Mouse (Mus musculus) limb, embryonic 11.5 days (tissue): ENCODE measurements at regions not wholly inside any gene's neighbourhood (a gene's known extent, or its start where the extent isn't known, plus 50 kb on each side); places are given as distances from the start of the nearest gene placed in this dataset.

Experiments
- ATAC-seq: fragments of 200-750 bp; cut with Nextera tagmentation; 2 replicates; pipeline ENCODE4 v1.8.0; 2017; ENCODE audit warnings: low read depth; ENCODE audit not compliant: insufficient number of reproducible peaks, low FRiP score, low TSS enrichment
- DNase-seq: peaks from one replicate; pipeline ENCODE4 v3.0.0-alpha.2; 2015; ENCODE audit warnings: low spot score
- H3K27ac ChIP-seq: fragments of 300-500 bp; sonication (generic); replicated peaks from 2 replicates; pipeline ENCODE4 v1.5.1; 2014; ENCODE audit warnings: low read depth, mild to moderate bottlenecking, low read length
- H3K27me3 ChIP-seq: fragments of 300-500 bp; sonication (generic); 2 replicates; pipeline ENCODE4 v1.6.1; 2014; ENCODE audit warnings: mild to moderate bottlenecking, low read length, mixed read lengths; ENCODE audit not compliant: control insufficient read depth, insufficient read depth
- H3K36me3 ChIP-seq: fragments of 300-500 bp; sonication (generic); 2 replicates; pipeline ENCODE4 v1.6.1; 2014; ENCODE audit warnings: mild to moderate bottlenecking, low read length, moderate library complexity, mixed read lengths; ENCODE audit not compliant: control insufficient read depth, insufficient read depth
- H3K4me1 ChIP-seq: fragments of 300-500 bp; sonication (generic); 2 replicates; pipeline ENCODE4 v1.6.1; 2014; ENCODE audit warnings: low read length, mixed read lengths; ENCODE audit not compliant: control insufficient read depth, insufficient read depth
- H3K4me2 ChIP-seq: fragments of 300-500 bp; sonication (generic); 2 replicates; pipeline ENCODE4 v1.6.1; 2014; ENCODE audit warnings: low read depth, mild to moderate bottlenecking, moderate library complexity; ENCODE audit not compliant: severe bottlenecking
- H3K4me3 ChIP-seq: fragments of 300-500 bp; sonication (generic); 2 replicates; pipeline ENCODE4 v1.5.1; 2014; ENCODE audit warnings: low read depth, low read length
- H3K9ac ChIP-seq: fragments of 300-500 bp; sonication (generic); 2 replicates; pipeline ENCODE4 v1.6.1; 2014; ENCODE audit warnings: mild to moderate bottlenecking, low read length
- H3K9me3 ChIP-seq: fragments of 300-500 bp; sonication (generic); 2 replicates; pipeline ENCODE4 v1.6.1; 2016; ENCODE audit warnings: low read length; ENCODE audit not compliant: control insufficient read depth
- WGBS: fragments of 180-500 bp; shearing (Covaris S2); extraction: QIAGEN DNeasy Blood & Tissue Kit; methylation state at CpG from one replicate; pipeline ENCODE4 v1.1.7; 2014; 5-methylcytosine and 5-hydroxymethylcytosine counted together

DNA sequence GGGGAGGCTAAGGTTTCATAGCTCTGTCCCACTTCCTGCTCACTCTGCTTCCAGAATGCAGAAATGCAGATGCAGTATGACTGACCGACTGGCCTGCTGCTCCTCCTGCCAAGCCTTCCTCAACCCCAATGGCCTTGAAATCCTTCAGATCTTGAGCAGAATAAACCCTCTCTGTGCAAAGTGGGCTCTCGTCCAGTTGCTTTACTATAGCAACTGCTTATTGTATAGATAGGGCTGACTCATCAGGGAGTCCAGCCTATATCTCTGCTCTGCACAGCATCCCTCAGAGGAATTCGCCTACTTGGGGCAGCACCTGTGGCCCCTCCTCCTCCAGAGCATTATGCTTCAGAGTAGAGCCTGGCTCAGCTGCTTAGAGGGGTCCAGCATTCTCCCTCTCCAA, 268.5 kb downstream of the Ccdc91 start:
- 80% methylated on average over 3 of the region's 3 CpGs for WGBS

GRCm38 (mm10) chr6:147745690-147746089, 270.1 kb downstream of the Ccdc91 start:
- Histone ChIP-seq H3K36me3 (no peaks in the 10 kb centered on the region), H3K27ac (no peak overlapping the region), H3K4me3 (no peak overlapping the region), H3K27me3 (no peaks in the 10 kb centered on the region), H3K9me3 (no peaks in the 10 kb centered on the region), H3K4me2 (no peak overlapping the region), H3K9ac (no peak overlapping the region), H3K4me1 (no peaks in the 10 kb centered on the region)
- DNase-seq = no peak
- no peak for ATAC-seq
- 57% methylated on average over 2 of the region's 2 CpGs for WGBS

More for the DNA sequence above, 268.5 kb downstream of the Ccdc91 start:
- DNase-seq (no peak), ATAC-seq (no peak)
- Histone ChIP-seq H3K4me3 (no peak overlapping the region), H3K9me3 (no peaks in the 10 kb centered on the region), H3K27ac (no peak overlapping the region), H3K4me1 (no peaks in the 10 kb centered on the region), H3K27me3 (no peaks in the 10 kb centered on the region), H3K4me2 (no peak overlapping the region), H3K9ac (no peak overlapping the region), H3K36me3 (no peaks in the 10 kb centered on the region)

- ATAC-seq (no peak), DNase-seq (no peak)
- no peaks in the 10 kb centered on the region for H3K4me1 ChIP-seq
- H3K9me3 ChIP-seq = no peaks in the 10 kb centered on the region
- H3K4me2 ChIP-seq = no peak overlapping the region
- no peak overlapping the region for H3K4me3 ChIP-seq
- H3K27ac ChIP-seq = no peak overlapping the region
- no peaks in the 10 kb centered on the region for H3K27me3 ChIP-seq
- no peak overlapping the region for H3K9ac ChIP-seq
- H3K36me3 ChIP-seq = no peaks in the 10 kb centered on the region
Measured at GRCm38 (mm10) chr6:147747945-147748344, 272.3 kb downstream of the Ccdc91 start.

GRCm38 (mm10) chr6:147752301-147752700, 276.7 kb downstream of the Ccdc91 start:
- no peaks in the 10 kb centered on the region for H3K27me3 ChIP-seq
- ATAC-seq (no peak), DNase-seq (no peak)
- no peak overlapping the region for H3K27ac ChIP-seq
- no peak overlapping the region for H3K9ac ChIP-seq
- WGBS = 74% methylated on average over 2 of the region's 2 CpGs
- no peak overlapping the region for H3K4me2 ChIP-seq
- H3K4me3 ChIP-seq = no peak overlapping the region
- no peaks in the 10 kb centered on the region for H3K9me3 ChIP-seq
- peaks cover 6% of the 10 kb centered on the region; the same call in 1 of the 2 replicates for H3K4me1 ChIP-seq
- H3K36me3 ChIP-seq = no peaks in the 10 kb centered on the region

GRCm38 (mm10) chr6:147753828-147754227, 278.2 kb downstream of the Ccdc91 start:
- no peaks in the 10 kb centered on the region for H3K36me3 ChIP-seq
- DNase-seq (no peak), ATAC-seq (no peak)
- no peak overlapping the region for H3K4me2 ChIP-seq
- no peaks in the 10 kb centered on the region for H3K27me3 ChIP-seq
- H3K9me3 ChIP-seq = no peaks in the 10 kb centered on the region
- H3K9ac ChIP-seq = no peak overlapping the region
- H3K27ac ChIP-seq = no peak overlapping the region
- WGBS = 53% methylated on average over 2 of the region's 2 CpGs
- H3K4me3 ChIP-seq = no peak overlapping the region
- H3K4me1 ChIP-seq = peaks cover 6% of the 10 kb centered on the region; the same call in 1 of the 2 replicates

DNA sequence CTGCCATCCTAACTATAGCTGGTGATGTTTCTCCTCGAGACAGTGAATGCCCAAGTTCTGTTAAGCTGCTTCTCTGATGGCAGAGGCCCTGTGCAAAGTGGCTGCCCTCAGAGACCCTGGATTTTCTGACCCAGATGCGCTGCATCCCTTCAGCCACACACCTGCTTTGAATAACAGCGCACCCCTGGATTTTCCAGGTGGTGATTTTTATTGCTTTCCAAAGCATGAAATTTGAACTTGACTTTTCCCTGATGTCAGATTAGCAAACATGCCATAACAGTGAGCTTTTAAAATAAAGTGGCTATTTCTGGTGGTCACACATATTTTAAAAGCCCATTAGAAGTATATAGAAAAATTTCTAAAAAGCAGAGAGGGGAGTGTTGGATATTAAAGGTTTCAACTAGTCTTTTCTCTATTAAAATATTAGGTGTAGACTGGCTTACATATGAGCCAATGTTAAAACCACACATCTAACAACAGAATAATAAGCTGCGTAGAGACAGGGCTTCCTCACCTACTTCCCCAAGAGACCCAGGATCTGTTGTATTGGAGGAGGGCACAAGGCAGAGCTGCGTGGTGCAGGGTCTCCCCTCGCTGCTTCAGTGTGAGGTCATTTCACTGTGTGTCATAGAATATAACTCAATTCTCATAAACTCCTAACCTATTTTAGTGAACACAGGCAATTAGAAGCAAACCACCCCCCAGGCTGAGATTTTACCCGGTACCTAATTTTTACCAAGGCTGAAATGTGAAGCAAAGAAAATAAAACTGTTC, 280.3 kb downstream of the Ccdc91 start:
- H3K4me2 ChIP-seq = no peak overlapping the region
- peaks cover 6% of the 10 kb centered on the region; the same call in 1 of the 2 replicates for H3K4me1 ChIP-seq
- H3K4me3 ChIP-seq = no peak overlapping the region
- no peaks in the 10 kb centered on the region for H3K9me3 ChIP-seq
- no peak overlapping the region for H3K27ac ChIP-seq
- DNase-seq = peak; percentile 33
- WGBS = 44% methylated on average over 7 of the region's 7 CpGs
- no peaks in the 10 kb centered on the region for H3K36me3 ChIP-seq
- ATAC-seq = peak; percentile 14; the same call in 1 of the 2 replicates
- H3K27me3 ChIP-seq = no peaks in the 10 kb centered on the region
- no peak overlapping the region for H3K9ac ChIP-seq

GRCm38 (mm10) chr6:147759485-147759884, 283.9 kb downstream of the Ccdc91 start:
- H3K36me3 ChIP-seq = no peaks in the 10 kb centered on the region
- H3K4me1 ChIP-seq = peaks cover 6% of the 10 kb centered on the region; the same call in 1 of the 2 replicates
- WGBS = 87% methylated on average over 7 of the region's 7 CpGs
- H3K4me2 ChIP-seq = no peak overlapping the region
- no peaks in the 10 kb centered on the region for H3K9me3 ChIP-seq
- no peak overlapping the region for H3K9ac ChIP-seq
- ATAC-seq = no peak
- H3K27me3 ChIP-seq = no peaks in the 10 kb centered on the region
- no peak for DNase-seq
- no peak overlapping the region for H3K4me3 ChIP-seq
- H3K27ac ChIP-seq = no peak overlapping the region

DNA sequence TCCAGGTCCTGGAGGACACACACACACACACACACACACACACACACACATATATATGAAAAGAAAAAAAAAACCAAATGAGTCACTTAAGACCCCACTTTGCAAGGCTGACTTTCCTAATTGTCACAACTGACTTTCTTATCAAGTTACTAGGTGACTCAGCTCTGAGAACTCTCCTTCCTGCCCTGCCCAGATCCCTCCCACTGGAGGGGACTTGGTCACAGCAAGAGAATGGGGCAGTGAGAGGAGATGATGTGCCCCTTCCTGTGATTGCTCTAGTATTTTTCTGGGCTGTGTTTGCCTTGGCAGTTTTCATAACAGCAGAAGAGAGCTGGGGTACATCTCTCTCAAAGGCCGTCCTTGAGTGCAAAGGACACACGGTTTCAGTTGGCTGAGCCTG, 284.5 kb downstream of the Ccdc91 start:
- ATAC-seq (no peak), DNase-seq (no peak)
- H3K4me2 ChIP-seq = no peak overlapping the region
- H3K9ac ChIP-seq = no peak overlapping the region
- H3K4me1 ChIP-seq = peaks cover 6% of the 10 kb centered on the region; the same call in 1 of the 2 replicates
- no peaks in the 10 kb centered on the region for H3K36me3 ChIP-seq
- WGBS = 87% methylated on average over 2 of the region's 2 CpGs
- no peak overlapping the region for H3K4me3 ChIP-seq
- H3K9me3 ChIP-seq = no peaks in the 10 kb centered on the region
- no peak overlapping the region for H3K27ac ChIP-seq
- no peaks in the 10 kb centered on the region for H3K27me3 ChIP-seq

DNA sequence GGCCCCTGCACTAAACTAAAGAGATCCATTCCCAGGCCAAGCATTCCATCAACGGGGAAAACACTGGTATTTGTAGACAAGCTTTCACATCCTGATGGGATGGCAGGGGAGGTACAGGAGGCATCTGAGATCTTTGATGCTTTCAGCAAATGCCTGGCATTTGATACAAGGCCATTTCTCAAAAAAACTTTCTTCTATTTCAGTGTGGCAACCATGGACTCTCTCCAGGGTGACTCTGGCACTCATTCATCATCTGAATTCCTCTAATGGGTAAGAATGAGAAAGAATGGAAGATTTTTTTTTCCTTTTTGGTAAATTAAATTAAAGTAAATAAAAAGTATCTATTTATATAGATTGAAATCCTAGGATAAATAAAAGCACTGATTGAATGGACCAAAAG, 281.8 kb upstream of the Far2 start:
- no peaks in the 10 kb centered on the region for H3K27me3 ChIP-seq
- H3K27ac ChIP-seq = no peak overlapping the region
- no peak overlapping the region for H3K9ac ChIP-seq
- H3K4me2 ChIP-seq = no peak overlapping the region
- H3K36me3 ChIP-seq = no peaks in the 10 kb centered on the region
- H3K4me1 ChIP-seq = no peaks in the 10 kb centered on the region
- WGBS = 79% methylated on average over 1 of the region's 1 CpGs
- ATAC-seq (no peak), DNase-seq (no peak)
- no peaks in the 10 kb centered on the region for H3K9me3 ChIP-seq
- H3K4me3 ChIP-seq = no peak overlapping the region
